Mouse (Mus musculus) MEL (cell line): Measurements from ENCODE around the gene Sema3f.

Experiments
- BHLHE40 ChIP-seq: IDR thresholded peaks from 2 replicates; pipeline ENCODE4 v1.6.1; 2012; ENCODE audit warnings: low read depth, mild to moderate bottlenecking, inconsistent platforms, low read length, improper control_type of control experiment, borderline replicate concordance
- CTCF ChIP-seq, 3 experiments: IDR thresholded peaks in 2 of 3; conservative IDR thresholded peaks in 1 of 3; 2 replicates each; pipeline ENCODE4 v1.5.1; 2011 to 2012; ENCODE audit warnings: low read length in 3 of 3, low read depth in 2 of 3, mild to moderate bottlenecking in 2 of 3, improper control_type of control experiment in 1 of 3, inconsistent platforms in 1 of 3, mixed read lengths in 1 of 3, moderate library complexity in 1 of 3; ENCODE audit not compliant: control insufficient read depth in 1 of 3, insufficient read depth in 1 of 3, poor library complexity in 1 of 3, severe bottlenecking in 1 of 3
- EP300 ChIP-seq, 2 experiments: IDR thresholded peaks; 2 replicates each; pipeline ENCODE4 v1.6.1; 2011; ENCODE audit warnings: improper control_type of control experiment in 2 of 2, low read length in 2 of 2, low read depth in 1 of 2, mild to moderate bottlenecking in 1 of 2
- HCFC1 ChIP-seq: IDR thresholded peaks from 2 replicates; pipeline ENCODE4 v1.6.1; 2012; ENCODE audit warnings: low read depth, mild to moderate bottlenecking, inconsistent platforms, low read length, improper control_type of control experiment, moderate library complexity
- KAT2A ChIP-seq: conservative IDR thresholded peaks from 2 replicates; pipeline ENCODE4 v1.6.1; 2012; ENCODE audit warnings: low read depth, low read length, improper control_type of control experiment, inconsistent platforms
- MYC ChIP-seq: IDR thresholded peaks from 2 replicates; pipeline ENCODE4 v1.6.1; 2011; ENCODE audit warnings: low read depth, mild to moderate bottlenecking, low read length, improper control_type of control experiment, moderate library complexity
- POLR2A ChIP-seq, 2 experiments: IDR thresholded peaks; 2 replicates each; pipeline ENCODE4 v1.6.1; 2011 to 2012; ENCODE audit warnings: low read length in 2 of 2, mild to moderate bottlenecking in 2 of 2, control low read depth in 1 of 2, improper control_type of control experiment in 1 of 2, low read depth in 1 of 2, moderate library complexity in 1 of 2; ENCODE audit not compliant: control insufficient read depth in 1 of 2, insufficient read depth in 1 of 2, poor library complexity in 1 of 2
- USF1 ChIP-seq: IDR thresholded peaks from 2 replicates; pipeline ENCODE4 v1.6.1; 2014; ENCODE audit warnings: low read depth, mild to moderate bottlenecking, inconsistent platforms, low read length, improper control_type of control experiment, moderate library complexity
- ZMIZ1 ChIP-seq: IDR thresholded peaks from 2 replicates; pipeline ENCODE4 v1.6.1; 2012; ENCODE audit warnings: low read depth, mild to moderate bottlenecking, inconsistent platforms, low read length, improper control_type of control experiment, moderate library complexity
- ZNF384 ChIP-seq: IDR thresholded peaks from 2 replicates; pipeline ENCODE4 v1.6.1; 2012; ENCODE audit warnings: low read depth, mild to moderate bottlenecking, inconsistent platforms, low read length, improper control_type of control experiment

- no peak for TF ChIP-seq CTCF (IDR thresholded peaks at IDR 0.05 in 2 of 3, conservative IDR thresholded peaks at IDR 0.05 in 1 of 3; ENCODE audit: control insufficient read depth in 1 of 3, insufficient read depth in 1 of 3, low read depth in 2 of 3, low read length in 3 of 3, poor library complexity in 1 of 3, severe bottlenecking in 1 of 3)
- TF ChIP-seq POLR2A (IDR thresholded peaks at IDR 0.05; ENCODE audit: control insufficient read depth in 1 of 2, insufficient read depth in 1 of 2, low read depth in 1 of 2, low read length in 2 of 2, poor library complexity in 1 of 2): no peak
- TF ChIP-seq KAT2A: no peak
- no peak for TF ChIP-seq EP300 (IDR thresholded peaks at IDR 0.05; ENCODE audit: low read depth in 1 of 2, low read length in 2 of 2)
- no peak for TF ChIP-seq USF1
- TF ChIP-seq ZNF384: no peak
- no peak for TF ChIP-seq HCFC1
- no peak for TF ChIP-seq ZMIZ1
- no peak for TF ChIP-seq MYC
- TF ChIP-seq BHLHE40: no peak
Measured at GRCm38 (mm10) chr9:107658096-107658495, 52.2 kb downstream of the Sema3f start.
